Mouse (Mus musculus) MEL (cell line): ENCODE measurements around the gene Smyd3. TPM values are rescaled to one million over a fixed set of nuclear protein-coding genes. Genes with fewer than 3 reads are reported as not detected.

Source experiments
- DNase-seq: peaks from one replicate; pipeline ENCODE4 v3.0.0; 2011; ENCODE audit warnings: low read depth, low spot score
- H3K27ac ChIP-seq: 2 replicates; pipeline ENCODE4 v1.5.1; 2012; ENCODE audit warnings: low read depth, mild to moderate bottlenecking, control low read depth, low read length, moderate library complexity; ENCODE audit not compliant: control insufficient read depth
- H3K27me3 ChIP-seq, 2 experiments: fragments of 150-350 bp in 1 of 2; sonication (generic) in 1 of 2; 2 replicates each; pipeline ENCODE4 v1.6.1; 2012; ENCODE audit warnings: low read length in 2 of 2, mild to moderate bottlenecking in 2 of 2, improper control_type of control experiment in 1 of 2, moderate library complexity in 1 of 2; ENCODE audit not compliant: insufficient read depth in 2 of 2, control insufficient read depth in 1 of 2
- H3K36me3 ChIP-seq, 2 experiments: 2 replicates each; pipeline ENCODE4 v1.6.1; 2012 to 2014; ENCODE audit warnings: low read length in 2 of 2, improper control_type of control experiment in 1 of 2, inconsistent platforms in 1 of 2, mild to moderate bottlenecking in 1 of 2; ENCODE audit not compliant: insufficient read depth in 2 of 2, control insufficient read depth in 1 of 2
- H3K4me1 ChIP-seq, 2 experiments: fragments of 150-350 bp in 1 of 2; sonication (generic) in 1 of 2; 2 replicates each; pipeline ENCODE4 v1.6.1; 2012; ENCODE audit warnings: low read length in 2 of 2, improper control_type of control experiment in 1 of 2, mild to moderate bottlenecking in 1 of 2; ENCODE audit not compliant: insufficient read depth in 2 of 2, control insufficient read depth in 1 of 2
- H3K4me3 ChIP-seq, 2 experiments: fragments of 150-350 bp in 1 of 2; sonication (generic) in 1 of 2; 2 replicates each; pipeline ENCODE4 v1.5.1; 2012; ENCODE audit warnings: low read depth in 2 of 2, low read length in 2 of 2, mild to moderate bottlenecking in 2 of 2, moderate library complexity in 2 of 2, control low read depth in 1 of 2, improper control_type of control experiment in 1 of 2; ENCODE audit not compliant: control insufficient read depth in 1 of 2, insufficient read depth in 1 of 2
- H3K79me2 ChIP-seq: 2 replicates; pipeline ENCODE4 v1.6.1; 2012; ENCODE audit warnings: mild to moderate bottlenecking, low read length, moderate library complexity; ENCODE audit not compliant: control insufficient read depth, poor library complexity, insufficient read depth
- H3K9ac ChIP-seq: 2 replicates; pipeline ENCODE4 v1.6.1; 2012; ENCODE audit warnings: low read depth, mild to moderate bottlenecking, control low read depth, low read length, moderate library complexity; ENCODE audit not compliant: control insufficient read depth, poor library complexity, severe bottlenecking
- H3K9me3 ChIP-seq: fragments of 150-350 bp; sonication (generic); replicated peaks from 2 replicates; pipeline ENCODE4 v1.6.1; 2012; ENCODE audit warnings: mild to moderate bottlenecking, low read length, improper control_type of control experiment, moderate library complexity; ENCODE audit not compliant: insufficient read depth
- BHLHE40 ChIP-seq: IDR thresholded peaks from 2 replicates; pipeline ENCODE4 v1.6.1; 2012; ENCODE audit warnings: low read depth, mild to moderate bottlenecking, inconsistent platforms, low read length, improper control_type of control experiment, borderline replicate concordance
- CHD2 ChIP-seq: IDR thresholded peaks from 2 replicates; pipeline ENCODE4 v1.6.1; 2011; ENCODE audit warnings: low read length, improper control_type of control experiment
- CTCF ChIP-seq, 3 experiments: IDR thresholded peaks in 2 of 3; conservative IDR thresholded peaks in 1 of 3; 2 replicates each; pipeline ENCODE4 v1.5.1; 2011 to 2012; ENCODE audit warnings: low read length in 3 of 3, low read depth in 2 of 3, mild to moderate bottlenecking in 2 of 3, improper control_type of control experiment in 1 of 3, inconsistent platforms in 1 of 3, mixed read lengths in 1 of 3, moderate library complexity in 1 of 3; ENCODE audit not compliant: control insufficient read depth in 1 of 3, insufficient read depth in 1 of 3, poor library complexity in 1 of 3, severe bottlenecking in 1 of 3
- E2F4 ChIP-seq: IDR thresholded peaks from 2 replicates; pipeline ENCODE4 v1.6.1; 2011; ENCODE audit warnings: low read depth, low read length, improper control_type of control experiment, borderline replicate concordance
- EP300 ChIP-seq, 2 experiments: IDR thresholded peaks; 2 replicates each; pipeline ENCODE4 v1.6.1; 2011; ENCODE audit warnings: improper control_type of control experiment in 2 of 2, low read length in 2 of 2, low read depth in 1 of 2, mild to moderate bottlenecking in 1 of 2
- GABPA ChIP-seq: IDR thresholded peaks from 2 replicates; pipeline ENCODE4 v1.6.1; 2012; ENCODE audit warnings: low read depth, mild to moderate bottlenecking, inconsistent platforms, low read length, improper control_type of control experiment, moderate library complexity
- HCFC1 ChIP-seq: IDR thresholded peaks from 2 replicates; pipeline ENCODE4 v1.6.1; 2012; ENCODE audit warnings: low read depth, mild to moderate bottlenecking, inconsistent platforms, low read length, improper control_type of control experiment, moderate library complexity
- KAT2A ChIP-seq: conservative IDR thresholded peaks from 2 replicates; pipeline ENCODE4 v1.6.1; 2012; ENCODE audit warnings: low read depth, low read length, improper control_type of control experiment, inconsistent platforms
- MAZ ChIP-seq: IDR thresholded peaks from 2 replicates; pipeline ENCODE4 v1.6.1; 2012; ENCODE audit warnings: low read depth, mild to moderate bottlenecking, inconsistent platforms, low read length, improper control_type of control experiment
- MEF2A ChIP-seq: IDR thresholded peaks from 2 replicates; pipeline ENCODE4 v1.6.1; 2014; ENCODE audit warnings: low read depth, mild to moderate bottlenecking, inconsistent platforms, low read length, improper control_type of control experiment; ENCODE audit not compliant: poor library complexity, insufficient replicate concordance, severe bottlenecking; ENCODE audit errors: extremely low read depth
- MYB ChIP-seq: IDR thresholded peaks from 2 replicates; pipeline ENCODE4 v1.6.1; 2011; ENCODE audit warnings: mild to moderate bottlenecking, low read depth, low read length, improper control_type of control experiment
- MYC ChIP-seq: IDR thresholded peaks from 2 replicates; pipeline ENCODE4 v1.6.1; 2011; ENCODE audit warnings: low read depth, mild to moderate bottlenecking, low read length, improper control_type of control experiment, moderate library complexity
- POLR2AphosphoS5 ChIP-seq: IDR thresholded peaks from 2 replicates; pipeline ENCODE4 v1.6.1; 2012; ENCODE audit warnings: low read depth, borderline replicate concordance, mild to moderate bottlenecking, inconsistent platforms, low read length, moderate library complexity, mixed read lengths
- RCOR1 ChIP-seq: IDR thresholded peaks from 2 replicates; pipeline ENCODE4 v1.6.1; 2012; ENCODE audit warnings: low read depth, mild to moderate bottlenecking, inconsistent platforms, low read length, improper control_type of control experiment
- SIN3A ChIP-seq: IDR thresholded peaks from 2 replicates; pipeline ENCODE4 v1.6.1; 2012; ENCODE audit warnings: low read length, improper control_type of control experiment, inconsistent platforms
- SMC3 ChIP-seq: IDR thresholded peaks from 2 replicates; pipeline ENCODE4 v1.6.1; 2011; ENCODE audit warnings: low read depth, low read length, improper control_type of control experiment
- TAL1 ChIP-seq: IDR thresholded peaks from 2 replicates; pipeline ENCODE4 v1.6.1; 2012; ENCODE audit warnings: mild to moderate bottlenecking, inconsistent platforms, low read length, moderate library complexity, mixed read lengths
- TBP ChIP-seq: IDR thresholded peaks from 2 replicates; pipeline ENCODE4 v1.8.0; 2011; ENCODE audit warnings: low read depth, low read length, improper control_type of control experiment
- TCF12 ChIP-seq: IDR thresholded peaks from 2 replicates; pipeline ENCODE4 v1.6.1; 2014; ENCODE audit warnings: low read depth, mild to moderate bottlenecking, inconsistent platforms, low read length, improper control_type of control experiment, moderate library complexity
- USF2 ChIP-seq, 2 experiments: IDR thresholded peaks; 2 replicates each; pipeline ENCODE4 v1.6.1; 2011 to 2012; ENCODE audit warnings: improper control_type of control experiment in 2 of 2, low read length in 2 of 2, borderline replicate concordance in 1 of 2, inconsistent platforms in 1 of 2, low read depth in 1 of 2, mild to moderate bottlenecking in 1 of 2; ENCODE audit not compliant: insufficient read depth in 1 of 2
- ZC3H11A ChIP-seq: IDR thresholded peaks from 2 replicates; pipeline ENCODE4 v1.6.1; 2012; ENCODE audit warnings: low read depth, mild to moderate bottlenecking, inconsistent platforms, low read length, improper control_type of control experiment
- ZNF384 ChIP-seq: IDR thresholded peaks from 2 replicates; pipeline ENCODE4 v1.6.1; 2012; ENCODE audit warnings: low read depth, mild to moderate bottlenecking, inconsistent platforms, low read length, improper control_type of control experiment
- polyA plus RNA-seq, 2 experiments: library from polyadenylated mRNA; stranded (reverse) in 1 of 2; unstranded in 1 of 2; fragments of >175 nt in 1 of 2; fragments of >200 nt in 1 of 2; gene quantifications; 2 replicates each; pipeline versions ENCODE4 v1.2.1 to v1.2.4; 2012; ENCODE audit warnings: low replicate concordance in 2 of 2, low read depth in 1 of 2; ENCODE audit not compliant: insufficient read length in 2 of 2, insufficient read depth in 1 of 2, missing spikeins in 1 of 2
- total RNA-seq: library from RNA; depleted of rRNA; stranded (reverse); fragments of 300-350 nt; gene quantifications from 2 replicates; pipeline ENCODE4 v1.2.3, GENCODE M21; 2012

The Smyd3 gene
- total and polyA plus RNA-seq, 3 experiments, result 13.3 to 18.2 TPM; not detected in 1

DNA sequence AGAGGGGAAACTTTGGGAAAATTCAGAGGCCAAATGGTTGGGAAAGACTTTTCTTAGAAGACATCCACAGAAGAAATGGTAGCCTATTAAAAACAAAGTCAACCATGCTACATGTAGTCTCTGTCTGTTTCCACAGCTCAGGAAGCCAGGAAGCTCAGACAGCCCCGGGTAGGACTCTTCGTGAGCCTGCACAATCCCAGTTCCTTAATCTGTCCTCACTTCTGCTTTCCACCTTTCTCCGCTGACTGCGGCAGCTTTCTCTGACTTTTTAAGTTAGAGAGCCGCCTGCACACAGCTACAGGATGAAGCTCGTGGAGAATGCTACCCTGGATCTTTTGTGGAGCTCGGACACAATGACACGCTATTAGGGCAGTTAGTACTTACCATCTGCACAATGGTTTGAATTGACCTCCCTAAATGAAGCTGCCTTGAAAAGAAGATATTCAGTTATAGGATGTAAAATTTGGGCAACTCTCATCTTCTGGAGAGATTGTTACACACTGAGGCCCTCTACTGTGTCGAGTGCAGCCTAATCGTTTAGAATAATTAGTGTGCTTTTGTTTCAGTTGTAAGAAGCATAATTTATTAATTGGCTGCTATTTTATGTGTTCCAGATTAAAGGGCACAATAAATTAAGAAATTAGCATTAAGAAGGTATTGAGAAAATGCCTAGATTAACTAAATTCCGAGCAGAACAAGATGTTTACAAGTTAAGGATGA is 444.7 kb downstream of the Smyd3 start:
- no peak for TF ChIP-seq KAT2A
- peak in 1 of 2 experiments; percentile 37; a peak in 1 of 4 replicates for TF ChIP-seq EP300 (IDR thresholded peaks at IDR 0.05; ENCODE audit: low read depth in 1 of 2, low read length in 2 of 2)
- no peak for TF ChIP-seq MAZ
- TF ChIP-seq TAL1, result no peak
- TF ChIP-seq RCOR1, result peak; percentile 50; the same call in 1 of the 2 replicates
- no peak for TF ChIP-seq CTCF (IDR thresholded peaks at IDR 0.05 in 2 of 3, conservative IDR thresholded peaks at IDR 0.05 in 1 of 3; ENCODE audit: control insufficient read depth in 1 of 3, insufficient read depth in 1 of 3, low read depth in 2 of 3, low read length in 3 of 3, poor library complexity in 1 of 3, severe bottlenecking in 1 of 3)
- TF ChIP-seq ZNF384, result no peak
- Histone ChIP-seq H3K27me3 (no peaks in the 10 kb centered on the region), H3K9ac (no peak overlapping the region), H3K4me3 (no peak overlapping the region), H3K27ac (no peak overlapping the region), H3K4me1 (peaks cover 9 to 36% of the 10 kb centered on the region in 2 experiments), H3K79me2 (no peaks in the 10 kb centered on the region), H3K9me3 (no peaks in the 10 kb centered on the region), H3K36me3 (peaks cover 0 to 37% of the 10 kb centered on the region in 2 experiments; a peak in 2 of 4 replicates)
- DNase-seq, result peak; percentile 79

DNA sequence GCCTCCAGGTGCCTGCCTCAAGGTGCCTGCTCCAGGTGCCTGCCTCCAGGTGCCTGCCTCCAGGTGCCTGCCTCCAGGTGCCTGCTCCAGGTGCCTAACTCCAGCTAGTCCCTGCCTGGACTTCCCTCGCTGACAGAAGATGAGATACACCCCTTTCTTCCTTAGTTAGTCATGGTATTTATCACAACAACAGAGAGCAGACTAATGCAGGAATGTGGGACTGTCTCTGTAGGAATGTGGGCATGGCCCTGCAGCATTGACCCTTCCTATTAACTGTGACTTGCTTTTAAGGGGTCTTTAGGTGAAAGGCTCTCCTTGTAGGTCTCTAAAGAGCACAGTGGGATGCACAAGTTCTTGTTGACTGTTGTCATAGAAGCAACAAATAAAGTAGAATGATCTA is 445.4 kb downstream of the Smyd3 start:
- TF ChIP-seq BHLHE40 (no peak), MYC (no peak), ZC3H11A (no peak), USF2 (IDR thresholded peaks at IDR 0.05; ENCODE audit: borderline replicate concordance in 1 of 2, insufficient read depth in 1 of 2, low read depth in 1 of 2, low read length in 2 of 2) (no peak), HCFC1 (no peak), KAT2A (no peak), TBP (no peak), TCF12 (no peak), GABPA (no peak), MAZ (no peak), CHD2 (no peak), TAL1 (no peak), MEF2A (no peak), SMC3 (no peak), POLR2AphosphoS5 (no peak), EP300 (IDR thresholded peaks at IDR 0.05; ENCODE audit: low read depth in 1 of 2, low read length in 2 of 2) (no peak), ZNF384 (no peak), SIN3A (no peak), E2F4 (no peak), MYB (no peak)
- Histone ChIP-seq H3K9me3 (no peaks in the 10 kb centered on the region), H3K27me3 (no peaks in the 10 kb centered on the region), H3K4me1 (peaks cover 9 to 32% of the 10 kb centered on the region in 2 experiments), H3K36me3 (peaks cover 0 to 30% of the 10 kb centered on the region in 2 experiments; a peak in 2 of 4 replicates), H3K4me3 (no peak overlapping the region), H3K9ac (no peak overlapping the region), H3K27ac (no peak overlapping the region), H3K79me2 (no peaks in the 10 kb centered on the region)
- no peak for DNase-seq
